Comparison of ENCODE assay signal across 9 mouse cellular contexts in the genomic region with DNA sequence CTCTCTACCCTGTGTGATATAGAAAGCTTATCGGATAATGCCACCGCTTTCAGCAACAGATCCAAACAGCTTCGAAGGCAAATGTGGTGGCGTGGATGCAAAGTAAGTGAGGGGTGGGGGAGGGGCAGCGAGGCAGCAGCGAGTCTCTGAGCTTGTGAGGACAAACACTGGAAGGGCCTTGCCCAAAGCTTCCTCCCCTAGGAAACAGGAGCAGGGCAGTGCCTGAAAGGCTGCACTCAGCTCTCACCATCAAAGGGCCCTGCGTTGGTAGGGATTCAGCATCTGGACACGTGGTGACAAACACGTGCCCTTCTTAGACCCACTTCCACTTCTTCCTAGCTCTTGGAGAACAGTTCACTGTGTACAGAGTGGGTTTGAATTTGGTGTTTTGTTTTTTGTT. TPM values are rescaled to one million over a fixed set of nuclear protein-coding genes. Genes with fewer than 3 reads are reported as not detected.
DNase-seq lines count a peak whose midpoint lies in the region; ATAC-seq and TF ChIP-seq lines count a peak whose summit lies in the region.
"Had no signal": no experiment of that assay in that cellular context is flagged by ENCODE, and none has a peak within 500 bp of the region (broad histone marks: within the 10 kb centered on the region; RNA-seq: fewer than 3 reads in every experiment).

No protein-coding gene starts in this region.

- H3K4me3 ChIP-seq in heart, embryonic 10.5 days: peak overlapping the region; percentile 29
- no peak overlapping the region for H3K4me3 ChIP-seq in forebrain, postnatal 0 days (ENCODE audit: low read depth, low read length)

- WGBS in heart, embryonic 10.5 days: 3% methylated on average over 9 of the region's 9 CpGs
- WGBS in forebrain, postnatal 0 days: 6% methylated on average over 9 of the region's 9 CpGs

- H3K4me2 ChIP-seq in forebrain, postnatal 0 days (ENCODE audit: low read depth): no peak overlapping the region
- H3K4me2 ChIP-seq: lung, embryonic 14.5 days had no signal

- peak; percentile 87 for ATAC-seq in forebrain, postnatal 0 days
- no peak for ATAC-seq in inflammation-experienced regulatory T-cells, adult 6 months

- no peak for TF ChIP-seq CTCF in forebrain, postnatal 0 days (IDR thresholded peaks at IDR 0.05; ENCODE audit: low read depth)

- no peak overlapping the region for H3K9ac ChIP-seq in forebrain, postnatal 0 days
- H3K9ac ChIP-seq: lung, embryonic 14.5 days had no signal

- peak overlapping the region; percentile 76 for H3K27ac ChIP-seq in heart, embryonic 10.5 days
- no peak overlapping the region for H3K27ac ChIP-seq in forebrain, postnatal 0 days (ENCODE audit: low read depth, low read length)

- H3K27me3 ChIP-seq in heart, embryonic 10.5 days (ENCODE audit: insufficient read depth, poor library complexity, severe bottlenecking): no peaks in the 10 kb centered on the region
- no peaks in the 10 kb centered on the region for H3K27me3 ChIP-seq in forebrain, postnatal 0 days (ENCODE audit: insufficient read depth, low read length)

- peaks cover 11% of the 10 kb centered on the region; the same call in 1 of the 2 replicates for H3K4me1 ChIP-seq in heart, embryonic 10.5 days
- H3K4me1 ChIP-seq in forebrain, postnatal 0 days (ENCODE audit: insufficient read depth): no peaks in the 10 kb centered on the region

- H3K36me3 ChIP-seq in heart, embryonic 10.5 days: peaks cover 8% of the 10 kb centered on the region; the same call in 1 of the 2 replicates
- peaks cover 12% of the 10 kb centered on the region for H3K36me3 ChIP-seq in forebrain, postnatal 0 days (ENCODE audit: insufficient read depth)

- no peak for DNase-seq in heart, embryonic 10.5 days (ENCODE audit: low spot score)
- no peak for DNase-seq in heart, adult 8-10 months (ENCODE audit: low spot score)
- DNase-seq in adrenal gland, postnatal 25 days: peak; percentile 5
- peak; percentile 26 for DNase-seq in forebrain, postnatal 0 days
- DNase-seq in lung, postnatal 10 days: peak; percentile 28
- no peak for DNase-seq in ovary, postnatal 36 days (ENCODE audit: low spot score)
- no peak for DNase-seq in gastrocnemius, adult 8-10 months (ENCODE audit: low spot score in 2 of 2)
- DNase-seq: lung, embryonic 14.5 days had no signal

- H3K9me3 ChIP-seq in heart, embryonic 10.5 days: no peaks in the 10 kb centered on the region
- H3K9me3 ChIP-seq in forebrain, postnatal 0 days (ENCODE audit: low read length): no peaks in the 10 kb centered on the region

RNA-seq across cellular contexts. Expression of gene Vamp4, which starts 19.1 kb away (rescaled TPM):
- 33.9 and 39.1 TPM in 2 replicates for polyA plus RNA-seq in heart, embryonic 10.5 days (2016; fragmentation: Nextera tagmentation; extraction: Ambion mirVana)
- 10 to 100 TPM; 20.9 to 25.3 (median 24.1) TPM for total RNA-seq in heart, adult 8-10 months (2022)
- total RNA-seq in adrenal gland, postnatal 25 days (2021): 38.0 and 38.6 TPM in 2 replicates
- 34.9 and 40.0 TPM in 2 replicates for total RNA-seq in forebrain, postnatal 0 days (2014; rRNA removed)
- polyA plus RNA-seq in forebrain, postnatal 0 days (2015; fragmentation: Nextera tagmentation; extraction: Ambion mirVana): 64.0 and 79.1 TPM in 2 replicates
- 100 to 1,000 TPM in 2 of 3 experiments, 10 to 100 TPM in 1; 93.6 to 112 (median 104) TPM for polyA plus RNA-seq in inflammation-experienced regulatory T-cells, adult 6 months (2017; shearing (Covaris generic))
- 10 to 100 TPM; 16.6 to 19.7 (median 19.2) TPM for total RNA-seq in gastrocnemius, adult 8-10 months (2022)

RNA-seq across cellular contexts. Expression of gene Mettl13, which starts 41.1 kb away (rescaled TPM):
- 17.6 and 22.2 TPM in 2 replicates for polyA plus RNA-seq in heart, embryonic 10.5 days (2016; fragmentation: Nextera tagmentation; extraction: Ambion mirVana)
- total RNA-seq in heart, adult 8-10 months (2022): 1 to 10 TPM; 4.5 to 6.7 (median 5.6) TPM
- total RNA-seq in adrenal gland, postnatal 25 days (2021): 15.8 and 18.8 TPM in 2 replicates
- total RNA-seq in forebrain, postnatal 0 days (2014; rRNA removed): 12.7 and 17.0 TPM in 2 replicates
- 12.0 and 15.2 TPM in 2 replicates for polyA plus RNA-seq in forebrain, postnatal 0 days (2015; fragmentation: Nextera tagmentation; extraction: Ambion mirVana)
- 1 to 10 TPM; 5.6 to 9.6 (median 8.8) TPM for polyA plus RNA-seq in inflammation-experienced regulatory T-cells, adult 6 months (2017; shearing (Covaris generic))
- 10 to 100 TPM in 2 of 4 experiments, 1 to 10 TPM in 2; 7.1 to 11.4 (median 10.0) TPM for total RNA-seq in gastrocnemius, adult 8-10 months (2022)

RNA-seq across cellular contexts. Expression of gene Myoc, which starts 49.5 kb away (rescaled TPM):
- not detected in 2 replicates for polyA plus RNA-seq in heart, embryonic 10.5 days (2016; fragmentation: Nextera tagmentation; extraction: Ambion mirVana)
- 1 to 10 TPM; 2.8 to 3.9 (median 3.4) TPM for total RNA-seq in heart, adult 8-10 months (2022)
- 1.2 and 1.9 TPM in 2 replicates for total RNA-seq in adrenal gland, postnatal 25 days (2021)
- total RNA-seq in forebrain, postnatal 0 days (2014; rRNA removed): 0.15 TPM in 1 of 2 replicates, not detected in the other
- 0.35 TPM in 1 of 2 replicates, not detected in the other for polyA plus RNA-seq in forebrain, postnatal 0 days (2015; fragmentation: Nextera tagmentation; extraction: Ambion mirVana)
- polyA plus RNA-seq in inflammation-experienced regulatory T-cells, adult 6 months (2017; shearing (Covaris generic)): not detected
- total RNA-seq in gastrocnemius, adult 8-10 months (2022): 10 to 100 TPM; 25.2 to 56.7 (median 37.8) TPM
- polyA plus RNA-seq: lung, embryonic 14.5 days had no signal

Comparison
In these comparisons a context has a peak if more than half of its experiments do, and no peak if none do; other contexts are left out.
1. DNase-seq: peak in adrenal gland, postnatal 25 days (single experiment), forebrain, postnatal 0 days (single experiment) and lung, postnatal 10 days (single experiment); none in heart, embryonic 10.5 days (single experiment), heart, adult 8-10 months (single experiment), ovary, postnatal 36 days (single experiment) and gastrocnemius, adult 8-10 months (0 of 2).